Mouse (Mus musculus) brown adipose tissue, adult 24 weeks (tissue): ENCODE results near the gene Vps26b. TPM values are rescaled to one million over a fixed set of nuclear protein-coding genes. Genes with fewer than 3 reads are reported as not detected.

Experiments used
- polyA plus RNA-seq: library from polyadenylated mRNA; stranded (reverse); fragments of >200 nt; gene quantifications from 2 replicates; pipeline ENCODE4 v1.2.4, GENCODE M21; 2012; ENCODE audit not compliant: missing spikeins, insufficient read depth, insufficient read length

The Vps26b gene
- polyA plus RNA-seq, 1 experiment = 16.4 TPM

Other genes starting within 250 kb of the Vps26b start
- 17.1 and 17.9 TPM in 2 replicates for gene Glb1l2, start 223.6 kb downstream of the Vps26b start, polyA plus RNA-seq
- gene Glb1l3, start 169.2 kb downstream of the Vps26b start, polyA plus RNA-seq = not detected in 2 replicates
- gene Gm1110, start 107.0 kb downstream of the Vps26b start, polyA plus RNA-seq = not detected in 2 replicates
- gene Acad8, start 30.5 kb downstream of the Vps26b start, polyA plus RNA-seq = 42.3 and 54.9 TPM in 2 replicates
- gene Thyn1, start 30.4 kb downstream of the Vps26b start, polyA plus RNA-seq = 29.5 and 36.6 TPM in 2 replicates
- gene Ncapd3, start 110 bp upstream of the Vps26b start, polyA plus RNA-seq = 7.2 and 9.8 TPM in 2 replicates
- 5.1 and 10.5 TPM in 2 replicates for gene Jam3, start 125.4 kb upstream of the Vps26b start, polyA plus RNA-seq